33 mouse cellular contexts compared by ENCODE assay signal in the genomic region with DNA sequence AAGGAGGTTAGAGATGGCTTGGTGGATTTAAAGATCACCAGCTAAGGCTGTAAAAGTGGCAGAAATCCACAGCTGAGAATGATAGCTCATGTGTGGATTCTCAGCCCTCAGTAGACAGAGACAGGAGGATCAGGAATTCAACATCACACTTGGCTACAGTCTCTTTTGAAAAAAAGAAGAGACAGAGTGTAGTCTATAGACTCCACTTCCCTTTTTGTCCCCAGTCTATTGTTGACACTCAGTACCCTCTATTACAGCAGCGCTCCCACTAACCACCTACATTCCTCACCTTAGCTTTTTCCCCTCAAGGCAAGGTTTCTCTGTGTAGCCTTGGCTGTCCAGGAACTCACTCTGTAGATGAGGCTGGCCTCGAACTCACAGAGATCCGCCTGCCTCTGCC. TPM values are rescaled to one million over a fixed set of nuclear protein-coding genes. Genes with fewer than 3 reads are reported as not detected.
A peak's percentile ranks its signal among the peaks of the same experiment; 100 is the strongest.
DNase-seq lines count a peak whose midpoint lies in the region; ATAC-seq and TF ChIP-seq lines count a peak whose summit lies in the region.
"Had no signal": no experiment of that assay in that cellular context is flagged by ENCODE, and none has a peak within 500 bp of the region (broad histone marks: within the 10 kb centered on the region; RNA-seq: fewer than 3 reads in every experiment).

No protein-coding gene starts in this region.

- WGBS in heart, embryonic 12.5 days, result 92% methylated on average over 3 of the region's 3 CpGs
- 92% methylated on average over 3 of the region's 3 CpGs for WGBS in heart, embryonic 10.5 days
- WGBS in liver, embryonic 11.5 days, result 82% methylated on average over 3 of the region's 3 CpGs
- WGBS in liver, embryonic 14.5 days (ENCODE audit: insufficient replicate concordance), result 70% methylated on average over 3 of the region's 3 CpGs

- H3K4me1 ChIP-seq in heart, embryonic 12.5 days (replicated peaks), result peaks cover 14% of the 10 kb centered on the region
- peaks cover 10% of the 10 kb centered on the region for H3K4me1 ChIP-seq in heart, embryonic 10.5 days
- peaks cover 11% of the 10 kb centered on the region for H3K4me1 ChIP-seq in liver, embryonic 11.5 days (replicated peaks; ENCODE audit: control insufficient read depth, insufficient read depth, low read length)
- H3K4me1 ChIP-seq in liver, embryonic 14.5 days (replicated peaks; ENCODE audit: control insufficient read depth in 2 of 2, insufficient read depth in 2 of 2, low read length in 1 of 2), result peaks cover 14% of the 10 kb centered on the region in 2 experiments

- H3K27me3 ChIP-seq in heart, embryonic 12.5 days (replicated peaks), result no peaks in the 10 kb centered on the region
- H3K27me3 ChIP-seq in heart, embryonic 10.5 days (ENCODE audit: insufficient read depth, poor library complexity, severe bottlenecking), result no peaks in the 10 kb centered on the region
- H3K27me3 ChIP-seq in liver, embryonic 11.5 days (replicated peaks; ENCODE audit: control insufficient read depth, insufficient read depth, low read length), result no peaks in the 10 kb centered on the region
- no peaks in the 10 kb centered on the region for H3K27me3 ChIP-seq in liver, embryonic 14.5 days (ENCODE audit: control insufficient read depth, insufficient read depth, low read length)
- H3K27me3 ChIP-seq: forebrain, embryonic 13.5 days; kidney, embryonic 15.5 days; megakaryocyte, embryonic 14.5 days; midbrain, embryonic 12.5 days; neural tube, embryonic 12.5 days had no signal

- no peak overlapping the region for H3K9ac ChIP-seq in heart, embryonic 12.5 days
- H3K9ac ChIP-seq in liver, embryonic 11.5 days (ENCODE audit: low read depth, low read length), result no peak overlapping the region
- no peak overlapping the region for H3K9ac ChIP-seq in liver, embryonic 14.5 days (replicated peaks)
- H3K9ac ChIP-seq: forebrain, embryonic 13.5 days; hindbrain, embryonic 14.5 days; neural tube, embryonic 12.5 days had no signal

- peaks cover 5% of the 10 kb centered on the region for H3K36me3 ChIP-seq in heart, embryonic 12.5 days
- peaks cover 4% of the 10 kb centered on the region; the same call in 1 of the 2 replicates for H3K36me3 ChIP-seq in heart, embryonic 10.5 days
- peaks cover 3% of the 10 kb centered on the region; the same call in 1 of the 2 replicates for H3K36me3 ChIP-seq in liver, embryonic 11.5 days (ENCODE audit: control insufficient read depth, insufficient read depth, low read length)
- peaks cover 4% of the 10 kb centered on the region for H3K36me3 ChIP-seq in liver, embryonic 14.5 days (replicated peaks; ENCODE audit: control insufficient read depth, insufficient read depth, low read depth)

- no peak overlapping the region for H3K4me3 ChIP-seq in heart, embryonic 12.5 days
- no peak overlapping the region for H3K4me3 ChIP-seq in heart, embryonic 10.5 days
- no peak overlapping the region for H3K4me3 ChIP-seq in liver, embryonic 11.5 days (ENCODE audit: low read depth, low read length)
- H3K4me3 ChIP-seq in liver, embryonic 14.5 days (ENCODE audit: insufficient read depth in 1 of 2, low read depth in 2 of 2, low read length in 2 of 2), result no peak overlapping the region; a peak in 1 of 4 replicates
- H3K4me3 ChIP-seq: midbrain, embryonic 12.5 days; neural tube, embryonic 12.5 days had no signal

- no peak for TF ChIP-seq CTCF in liver, embryonic 14.5 days (IDR thresholded peaks at IDR 0.05; ENCODE audit: low read depth)

- no peaks in the 10 kb centered on the region for H3K9me3 ChIP-seq in heart, embryonic 12.5 days (replicated peaks)
- H3K9me3 ChIP-seq in heart, embryonic 10.5 days, result no peaks in the 10 kb centered on the region
- no peaks in the 10 kb centered on the region for H3K9me3 ChIP-seq in liver, embryonic 11.5 days (ENCODE audit: control insufficient read depth, low read length)
- no peaks in the 10 kb centered on the region for H3K9me3 ChIP-seq in liver, embryonic 14.5 days (ENCODE audit: control insufficient read depth, low read length)
- H3K9me3 ChIP-seq: forebrain, embryonic 13.5 days; kidney, embryonic 15.5 days; megakaryocyte, embryonic 14.5 days; midbrain, embryonic 12.5 days; neural tube, embryonic 12.5 days had no signal

- no peak overlapping the region for H3K27ac ChIP-seq in heart, embryonic 12.5 days (ENCODE audit: poor library complexity, severe bottlenecking)
- H3K27ac ChIP-seq in heart, embryonic 10.5 days, result no peak overlapping the region
- no peak overlapping the region for H3K27ac ChIP-seq in liver, embryonic 11.5 days (ENCODE audit: low read depth, low read length)
- peak overlapping the region; percentile 6; the same call in 1 of the 2 replicates for H3K27ac ChIP-seq in liver, embryonic 14.5 days
- H3K27ac ChIP-seq: forebrain, embryonic 13.5 days; hindbrain, embryonic 14.5 days; midbrain, embryonic 12.5 days; neural tube, embryonic 12.5 days had no signal

- 0 out of 2 replicates have a peak overlapping the region, but pooled peaks have one; percentile 83 for H3K4me2 ChIP-seq in heart, embryonic 12.5 days
- peak overlapping the region; percentile 86 for H3K4me2 ChIP-seq in liver, embryonic 11.5 days
- peak overlapping the region; percentile 85 for H3K4me2 ChIP-seq in liver, embryonic 14.5 days (ENCODE audit: low read depth)

- DNase-seq in heart, embryonic 10.5 days (ENCODE audit: low spot score), result no peak
- DNase-seq in liver, embryonic 11.5 days (ENCODE audit: low spot score), result no peak
- DNase-seq in liver, result no peak
- DNase-seq in liver, embryonic 14.5 days (ENCODE audit: low read depth in 3 of 3, low spot score in 3 of 3), result no peak
- DNase-seq in left cerebral cortex, adult 18-20 months (ENCODE audit: low spot score in 2 of 2), result no peak
- no peak for DNase-seq in B cell, adult 2 months
- DNase-seq: adrenal gland, adult 2 months; cerebellum, adult 8-10 months; cerebellum, postnatal 25 days; gastrocnemius, postnatal 10 days; heart, postnatal 4 days; kidney, adult 18-20 months; kidney, postnatal 25 days; left cerebral cortex, postnatal 4 days; lung, postnatal 4 days had no signal

- ATAC-seq in heart, embryonic 12.5 days (ENCODE audit: insufficient number of reproducible peaks, low FRiP score), result no peak
- no peak for ATAC-seq in liver, embryonic 11.5 days (replicated peaks; ENCODE audit: low FRiP score)
- no peak for ATAC-seq in liver, embryonic 14.5 days (ENCODE audit: insufficient read depth)
- ATAC-seq: activated CD4-positive, CD25-positive, alpha-beta regulatory T cell, adult 4 months; forebrain, embryonic 13.5 days; inflammation-experienced regulatory T-cells, adult 6 months had no signal

- no peak for TF ChIP-seq EP300 in liver, embryonic 14.5 days (IDR thresholded peaks at IDR 0.05; ENCODE audit: low read depth)

RNA-seq across cellular contexts. Expression of gene Strada, which starts 10.3 kb away (rescaled TPM):
- 22.4 and 22.6 TPM in 2 replicates for polyA plus RNA-seq in heart, embryonic 12.5 days (2016; fragmentation: Nextera tagmentation; extraction: Ambion mirVana)
- 26.4 and 27.4 TPM in 2 replicates for polyA plus RNA-seq in heart, embryonic 10.5 days (2016; fragmentation: Nextera tagmentation; extraction: Ambion mirVana)
- 22.0 and 24.3 TPM in 2 replicates for polyA plus RNA-seq in liver, embryonic 11.5 days (2014; fragmentation: Nextera tagmentation; extraction: Ambion mirVana)
- polyA plus RNA-seq in liver, embryonic 14.5 days (2012; rRNA removed), result 9.1 and 9.4 TPM in 2 replicates
- 6.9 and 8.8 TPM in 2 replicates for polyA plus RNA-seq in liver, embryonic 14.5 days (2014; fragmentation: Nextera tagmentation; extraction: Ambion mirVana)
- 10 to 100 TPM; 24.8 to 29.8 TPM for total RNA-seq in left cerebral cortex, adult 18-20 months (2021)

RNA-seq across cellular contexts. Expression of gene Ccdc47, which starts 24.4 kb away (rescaled TPM):
- polyA plus RNA-seq in heart, embryonic 12.5 days (2016; fragmentation: Nextera tagmentation; extraction: Ambion mirVana), result 90.3 and 93.1 TPM in 2 replicates
- 85.0 and 91.2 TPM in 2 replicates for polyA plus RNA-seq in heart, embryonic 10.5 days (2016; fragmentation: Nextera tagmentation; extraction: Ambion mirVana)
- polyA plus RNA-seq in liver, embryonic 11.5 days (2014; fragmentation: Nextera tagmentation; extraction: Ambion mirVana), result 73.3 and 76.0 TPM in 2 replicates
- polyA plus RNA-seq in liver, embryonic 14.5 days (2012; rRNA removed), result 11.6 and 19.0 TPM in 2 replicates
- polyA plus RNA-seq in liver, embryonic 14.5 days (2014; fragmentation: Nextera tagmentation; extraction: Ambion mirVana), result 27.5 and 29.2 TPM in 2 replicates
- 10 to 100 TPM; 84.2 to 91.5 TPM for total RNA-seq in left cerebral cortex, adult 18-20 months (2021)

RNA-seq across cellular contexts. Expression of gene Ddx42, which starts 25.0 kb away (rescaled TPM):
- polyA plus RNA-seq in heart, embryonic 12.5 days (2016; fragmentation: Nextera tagmentation; extraction: Ambion mirVana), result 59.1 and 60.7 TPM in 2 replicates
- 63.7 and 70.3 TPM in 2 replicates for polyA plus RNA-seq in heart, embryonic 10.5 days (2016; fragmentation: Nextera tagmentation; extraction: Ambion mirVana)
- polyA plus RNA-seq in liver, embryonic 11.5 days (2014; fragmentation: Nextera tagmentation; extraction: Ambion mirVana), result 63.3 and 68.2 TPM in 2 replicates
- polyA plus RNA-seq in liver, embryonic 14.5 days (2012; rRNA removed), result 7.8 and 13.5 TPM in 2 replicates
- polyA plus RNA-seq in liver, embryonic 14.5 days (2014; fragmentation: Nextera tagmentation; extraction: Ambion mirVana), result 20.7 and 22.8 TPM in 2 replicates
- 10 to 100 TPM; 64.4 to 68.0 TPM for total RNA-seq in left cerebral cortex, adult 18-20 months (2021)

RNA-seq across cellular contexts. Expression of gene Limd2, which starts 31.1 kb away (rescaled TPM):
- 125 and 135 TPM in 2 replicates for polyA plus RNA-seq in heart, embryonic 12.5 days (2016; fragmentation: Nextera tagmentation; extraction: Ambion mirVana)
- 172 and 261 TPM in 2 replicates for polyA plus RNA-seq in heart, embryonic 10.5 days (2016; fragmentation: Nextera tagmentation; extraction: Ambion mirVana)
- 172 and 182 TPM in 2 replicates for polyA plus RNA-seq in liver, embryonic 11.5 days (2014; fragmentation: Nextera tagmentation; extraction: Ambion mirVana)
- 17.3 and 26.7 TPM in 2 replicates for polyA plus RNA-seq in liver, embryonic 14.5 days (2012; rRNA removed)
- polyA plus RNA-seq in liver, embryonic 14.5 days (2014; fragmentation: Nextera tagmentation; extraction: Ambion mirVana), result 57.8 and 59.4 TPM in 2 replicates
- 10 to 100 TPM; 94.9 to 97.0 TPM for total RNA-seq in left cerebral cortex, adult 18-20 months (2021)

RNA-seq across cellular contexts. Expression of gene Gm10840, which starts 31.1 kb away (rescaled TPM):
- not detected in 2 replicates for polyA plus RNA-seq in heart, embryonic 12.5 days (2016; fragmentation: Nextera tagmentation; extraction: Ambion mirVana)
- polyA plus RNA-seq in heart, embryonic 10.5 days (2016; fragmentation: Nextera tagmentation; extraction: Ambion mirVana), result not detected in 2 replicates
- not detected in 2 replicates for polyA plus RNA-seq in liver, embryonic 11.5 days (2014; fragmentation: Nextera tagmentation; extraction: Ambion mirVana)
- polyA plus RNA-seq in liver, embryonic 14.5 days (2012; rRNA removed), result not detected in 2 replicates
- not detected in 2 replicates for polyA plus RNA-seq in liver, embryonic 14.5 days (2014; fragmentation: Nextera tagmentation; extraction: Ambion mirVana)
- total RNA-seq in left cerebral cortex, adult 18-20 months (2021), result 1 to 10 TPM in 1 of 2 experiments, not detected in 1; 1.6 TPM
- total RNA-seq: adrenal gland, adult 2 months; gastrocnemius, postnatal 10 days; heart, adult 8-10 months; heart, postnatal 4 days; layer of hippocampus, postnatal 25 days; left cerebral cortex, postnatal 4 days; liver, adult 2 months; midbrain, postnatal 0 days had no signal
- polyA plus RNA-seq: activated CD4-positive, CD25-positive, alpha-beta regulatory T cell, adult 4 months; adrenal gland, adult 2 months; embryonic facial prominence, embryonic 11.5 days; forebrain, embryonic 13.5 days; heart, embryonic 16.5 days; hindbrain, embryonic 14.5 days; inflammation-experienced regulatory T-cells, adult 6 months; kidney, embryonic 15.5 days; liver, adult 2 months; lung, embryonic 16.5 days; midbrain, postnatal 0 days; myocyte; neural tube, embryonic 12.5 days; urinary bladder, adult 2 months had no signal
